Mouse (Mus musculus) megakaryocyte, embryonic 14.5 days (primary cell): ENCODE data around the gene Hipk3. TPM values are rescaled to one million over a fixed set of nuclear protein-coding genes. Genes with fewer than 3 reads are reported as not detected.

Source experiments
- H3K27me3 ChIP-seq: replicated peaks from 2 replicates; pipeline ENCODE3; 2012; ENCODE audit warnings: inconsistent platforms
- H3K36me3 ChIP-seq: replicated peaks from 2 replicates; pipeline ENCODE3; 2012; ENCODE audit warnings: low read length, inconsistent platforms, mixed read lengths
- H3K4me1 ChIP-seq: 2 replicates; pipeline ENCODE4 v1.6.1; 2012; ENCODE audit warnings: inconsistent platforms
- H3K4me3 ChIP-seq: replicated peaks from 2 replicates; pipeline ENCODE3; 2012; ENCODE audit warnings: moderate library complexity, mild to moderate bottlenecking, inconsistent platforms
- H3K9me3 ChIP-seq: 2 replicates; pipeline ENCODE4 v1.6.1; 2012; ENCODE audit warnings: inconsistent platforms
- FLI1 ChIP-seq: IDR thresholded peaks from 2 replicates; pipeline ENCODE4 v1.6.1; 2012; ENCODE audit warnings: low read length, inconsistent platforms, mixed read lengths
- GATA1 ChIP-seq: IDR thresholded peaks from 3 replicates; pipeline ENCODE4 v1.6.1; 2012; ENCODE audit warnings: mixed read lengths, low read length, inconsistent platforms, borderline replicate concordance
- polyA plus RNA-seq: library from polyadenylated mRNA; stranded (reverse); fragments of >175 nt; gene quantifications from 2 replicates; pipeline ENCODE4 v1.2.3, GENCODE M21; 2012; ENCODE audit warnings: low replicate concordance; ENCODE audit not compliant: insufficient read depth

Hipk3 gene
- polyA plus RNA-seq, 1 experiment, result 2.6 TPM

DNA sequence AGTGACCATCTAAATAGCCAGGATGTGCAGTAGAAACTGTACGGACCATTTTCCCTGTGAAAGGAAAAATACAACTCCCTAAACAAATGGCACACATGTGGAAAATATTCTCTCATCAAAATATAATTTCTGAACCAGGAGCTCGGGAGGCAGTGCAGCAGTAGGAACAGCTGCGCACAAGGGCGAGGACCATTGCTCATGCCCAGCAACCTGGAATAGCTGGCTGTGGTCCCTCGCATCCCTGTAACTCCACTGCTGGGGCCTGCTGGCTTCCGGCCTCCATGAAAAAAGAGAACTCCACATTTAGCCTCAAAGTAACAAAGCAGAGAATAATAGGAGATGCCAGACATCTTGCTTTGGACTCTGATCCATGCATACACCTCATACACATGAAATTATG lies 22.2 kb downstream of the Hipk3 start:
- H3K9me3 ChIP-seq, result no peaks in the 10 kb centered on the region
- peaks cover 25% of the 10 kb centered on the region for H3K36me3 ChIP-seq
- H3K27me3 ChIP-seq, result no peaks in the 10 kb centered on the region
- no peak for TF ChIP-seq GATA1
- no peak for TF ChIP-seq FLI1
- no peak overlapping the region for H3K4me3 ChIP-seq
- peaks cover 21% of the 10 kb centered on the region for H3K4me1 ChIP-seq

DNA sequence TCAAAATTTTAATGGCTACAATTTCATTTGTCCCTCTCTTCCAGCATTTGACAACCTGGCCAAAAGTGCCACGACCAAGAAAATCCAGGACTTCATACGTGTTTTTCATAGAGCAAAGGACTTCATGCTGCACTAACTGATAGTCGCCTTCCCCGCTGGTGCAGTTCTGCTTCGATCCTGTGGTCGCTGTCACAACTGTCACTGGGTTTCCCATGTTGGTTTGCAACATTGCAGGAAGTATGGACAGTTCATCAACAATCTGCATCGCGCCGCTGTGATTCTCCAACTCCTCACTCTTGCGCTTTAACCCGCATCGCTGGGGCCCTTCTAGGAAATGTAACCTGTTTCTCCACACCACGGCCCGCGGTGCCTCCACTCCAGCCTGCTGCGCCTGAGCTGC lies 23.1 kb downstream of the Hipk3 start:
- Histone ChIP-seq H3K36me3 (peaks cover 28% of the 10 kb centered on the region), H3K4me1 (peaks cover 21% of the 10 kb centered on the region), H3K4me3 (no peak overlapping the region), H3K27me3 (no peaks in the 10 kb centered on the region), H3K9me3 (no peaks in the 10 kb centered on the region)
- TF ChIP-seq GATA1 (no peak), FLI1 (no peak)

- no peaks in the 10 kb centered on the region for H3K9me3 ChIP-seq
- TF ChIP-seq FLI1, result no peak
- H3K4me1 ChIP-seq, result peaks cover 21% of the 10 kb centered on the region
- H3K36me3 ChIP-seq, result peaks cover 29% of the 10 kb centered on the region
- H3K4me3 ChIP-seq, result no peak overlapping the region
- H3K27me3 ChIP-seq, result no peaks in the 10 kb centered on the region
These were observed 23.7 kb downstream of the Hipk3 start for GRCm38 (mm10) chr2:104470536-104470935.

DNA sequence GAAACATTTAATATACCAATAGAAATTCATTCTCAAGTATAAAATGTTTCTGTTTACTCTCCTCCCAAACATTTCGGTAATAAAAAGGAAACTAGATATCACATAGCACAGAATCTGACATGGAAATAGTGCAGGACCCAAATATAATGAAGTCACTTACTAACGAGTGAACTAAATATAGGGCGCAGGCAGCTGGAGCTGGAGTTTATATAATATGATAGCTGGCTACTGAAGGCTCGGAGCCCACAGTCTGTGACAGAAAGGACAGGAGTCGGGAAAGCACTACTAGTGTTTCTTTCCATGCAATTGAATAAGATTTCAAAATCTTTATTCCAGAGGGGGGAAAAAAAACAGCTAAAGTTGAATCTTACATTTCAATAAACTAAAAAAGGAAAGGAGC lies 25.8 kb downstream of the Hipk3 start:
- TF ChIP-seq GATA1 (no peak), FLI1 (no peak)

DNA sequence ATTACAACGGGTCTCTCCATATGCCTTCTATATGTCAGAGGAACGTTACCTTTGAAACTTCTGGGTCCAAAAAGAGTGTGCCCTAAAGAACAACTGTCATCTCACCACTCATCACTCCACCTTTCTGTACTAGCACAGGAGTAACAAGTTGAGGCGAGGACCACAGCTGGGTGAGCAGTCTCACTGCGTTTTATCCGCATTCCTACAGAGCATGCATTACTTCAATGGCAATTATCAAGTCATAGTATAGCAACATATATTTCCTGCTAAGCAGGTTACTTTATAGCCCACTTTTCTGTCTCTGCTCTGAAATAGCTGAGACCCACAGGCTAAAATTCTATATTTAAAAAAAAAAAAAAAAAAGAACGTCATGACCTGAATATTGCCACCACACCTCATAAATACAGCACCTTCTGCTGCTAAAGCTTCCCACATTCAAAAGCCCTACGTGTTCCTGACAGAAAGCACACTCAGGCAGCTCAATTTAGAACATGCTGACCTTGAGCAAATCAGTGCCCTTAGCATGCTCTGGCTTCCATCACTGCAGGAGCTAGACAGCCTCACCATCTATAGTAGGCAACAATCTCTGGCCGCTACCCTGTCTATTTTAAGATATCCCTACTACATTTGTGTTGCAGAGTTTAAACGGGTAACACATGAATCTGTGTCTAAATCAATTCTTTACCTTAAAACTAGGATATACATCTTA lies 27.2 kb downstream of the Hipk3 start:
- Histone ChIP-seq H3K9me3 (no peaks in the 10 kb centered on the region), H3K4me3 (no peak overlapping the region), H3K4me1 (peaks cover 21% of the 10 kb centered on the region), H3K36me3 (peaks cover 38% of the 10 kb centered on the region), H3K27me3 (no peaks in the 10 kb centered on the region)
- TF ChIP-seq GATA1 (no peak), FLI1 (no peak)

More for the DNA sequence above, 25.8 kb downstream of the Hipk3 start:
- Histone ChIP-seq H3K4me3 (no peak overlapping the region), H3K27me3 (no peaks in the 10 kb centered on the region), H3K36me3 (peaks cover 36% of the 10 kb centered on the region), H3K4me1 (peaks cover 18% of the 10 kb centered on the region), H3K9me3 (no peaks in the 10 kb centered on the region)

- H3K27me3 ChIP-seq, result no peaks in the 10 kb centered on the region
- TF ChIP-seq GATA1 (no peak), FLI1 (no peak)
- no peak overlapping the region for H3K4me3 ChIP-seq
- H3K36me3 ChIP-seq, result peaks cover 28% of the 10 kb centered on the region
- peaks cover 15% of the 10 kb centered on the region for H3K4me1 ChIP-seq
- no peaks in the 10 kb centered on the region for H3K9me3 ChIP-seq
These were observed 28.4 kb downstream of the Hipk3 start for GRCm38 (mm10) chr2:104465639-104466430.

DNA sequence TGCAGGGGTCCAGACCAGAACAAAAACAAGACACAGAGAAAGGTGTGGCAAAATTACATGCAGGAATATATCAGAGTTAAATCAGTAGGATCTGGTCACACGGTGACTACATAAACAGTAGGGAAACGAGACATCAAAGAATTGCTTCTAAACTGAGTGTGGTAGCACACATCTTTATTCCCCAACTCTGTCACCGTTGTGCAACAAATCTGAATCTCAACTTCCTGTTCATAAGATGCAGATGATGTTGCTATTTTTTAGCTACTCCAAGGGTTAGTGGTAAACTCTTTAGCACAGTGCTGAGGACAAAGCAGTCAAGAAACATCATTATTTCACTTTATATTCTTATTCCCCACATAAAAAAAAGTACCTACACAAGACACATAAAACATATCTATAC lies 34.2 kb downstream of the Hipk3 start:
- no peaks in the 10 kb centered on the region for H3K9me3 ChIP-seq
- H3K27me3 ChIP-seq, result no peaks in the 10 kb centered on the region
- H3K4me3 ChIP-seq, result no peak overlapping the region
- peaks cover 52% of the 10 kb centered on the region for H3K4me1 ChIP-seq
- H3K36me3 ChIP-seq, result peaks cover 11% of the 10 kb centered on the region
- no peak for TF ChIP-seq GATA1
- no peak for TF ChIP-seq FLI1

DNA sequence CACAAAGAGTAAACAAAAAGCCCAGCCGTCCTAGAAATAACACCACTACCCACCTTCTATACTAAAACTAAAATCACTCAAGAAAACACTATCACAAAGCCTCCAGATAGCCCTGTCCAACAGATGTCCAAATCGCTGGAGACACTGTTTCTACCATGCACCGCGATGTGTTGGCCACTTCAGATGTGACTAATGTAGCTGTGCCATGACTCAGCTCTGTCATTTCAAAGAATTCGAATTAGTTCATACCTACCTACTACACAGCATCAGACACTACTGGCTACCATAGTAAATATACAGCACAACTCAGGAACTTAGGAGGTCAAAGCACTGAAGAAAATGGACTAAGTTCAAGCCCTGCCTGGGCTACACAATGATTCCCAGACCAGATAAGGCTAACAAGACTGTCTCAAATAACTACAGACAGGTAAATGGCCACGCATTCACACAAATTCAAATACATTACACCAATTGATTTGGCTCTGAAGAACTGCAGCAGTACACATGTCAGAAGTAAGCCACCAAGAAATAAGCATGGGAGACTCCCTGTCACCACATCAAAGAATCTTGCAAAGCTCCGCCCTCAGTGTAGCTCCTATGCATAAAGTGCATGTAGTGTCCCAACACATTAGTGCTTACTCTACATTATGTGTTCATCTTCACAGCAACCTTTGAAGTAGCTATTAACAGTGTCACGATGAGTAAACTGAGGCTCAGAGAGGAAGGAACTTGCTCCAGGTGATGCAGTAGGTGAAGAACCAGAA lies 35.5 kb downstream of the Hipk3 start:
- no peaks in the 10 kb centered on the region for H3K27me3 ChIP-seq
- TF ChIP-seq GATA1, result no peak
- TF ChIP-seq FLI1, result no peak

DNA sequence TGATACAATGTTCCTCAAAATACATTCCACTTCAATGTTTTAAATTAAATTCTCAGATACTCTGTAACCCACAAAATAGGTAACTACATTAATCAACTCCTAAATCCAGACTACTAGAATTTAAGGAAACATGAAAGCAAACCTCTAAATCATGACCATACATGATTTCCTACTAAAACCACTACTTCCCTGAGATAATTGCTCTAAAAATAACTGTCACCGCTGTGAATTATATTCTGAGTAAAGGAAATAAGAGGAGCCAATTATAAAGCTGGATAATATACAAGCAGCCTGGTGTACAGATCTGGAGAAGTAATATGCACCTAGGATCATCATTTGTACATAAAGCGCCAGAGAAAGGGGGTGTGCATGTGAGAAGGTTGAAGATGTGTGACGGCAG lies 37.1 kb downstream of the Hipk3 start:
- Histone ChIP-seq H3K4me1 (peaks cover 65% of the 10 kb centered on the region), H3K4me3 (peak overlapping the region; percentile 72), H3K9me3 (no peaks in the 10 kb centered on the region), H3K36me3 (no peaks in the 10 kb centered on the region), H3K27me3 (no peaks in the 10 kb centered on the region)
- TF ChIP-seq FLI1, result no peak
- no peak for TF ChIP-seq GATA1

More for the DNA sequence above, 35.5 kb downstream of the Hipk3 start:
- Histone ChIP-seq H3K36me3 (peaks cover 8% of the 10 kb centered on the region), H3K4me1 (peaks cover 63% of the 10 kb centered on the region), H3K4me3 (no peak overlapping the region), H3K9me3 (no peaks in the 10 kb centered on the region)

DNA sequence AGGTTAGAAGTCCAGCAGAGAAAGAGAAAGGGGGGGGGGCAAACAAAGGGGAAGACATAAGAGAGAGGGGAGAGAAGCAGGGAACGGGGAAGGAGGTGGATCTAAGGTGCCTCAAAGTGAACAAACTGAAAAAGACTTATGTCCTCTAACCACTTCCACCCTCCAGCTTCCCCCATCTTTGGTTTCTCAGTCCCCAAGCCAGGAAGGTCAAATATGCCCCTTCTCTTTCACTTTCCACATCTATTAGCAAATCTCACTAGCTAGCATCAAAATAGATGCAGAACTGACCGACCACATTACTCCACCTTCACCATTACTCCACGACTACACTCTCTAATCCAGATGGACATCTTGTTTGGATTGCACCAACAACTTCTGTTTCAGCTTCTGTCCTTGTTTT lies 43.6 kb downstream of the Hipk3 start:
- no peak overlapping the region for H3K4me3 ChIP-seq
- H3K4me1 ChIP-seq, result peaks cover 54% of the 10 kb centered on the region
- no peaks in the 10 kb centered on the region for H3K9me3 ChIP-seq
- H3K36me3 ChIP-seq, result peaks cover 9% of the 10 kb centered on the region
- no peaks in the 10 kb centered on the region for H3K27me3 ChIP-seq
- TF ChIP-seq GATA1 (no peak), FLI1 (no peak)
